Mouse (Mus musculus) heart, embryonic 15.5 days (tissue): ENCODE results near the gene Mafk. TPM values are rescaled to one million over a fixed set of nuclear protein-coding genes. Genes with fewer than 3 reads are reported as not detected.
"Not testable (repeated sequence)": the region's sequence is repeated elsewhere in the genome, so short reads cannot be mapped to it uniquely, and the experiment has no call there.

ENCODE experiments used
- ATAC-seq: fragments of 200-750 bp; cut with Nextera tagmentation; replicated peaks from 2 replicates; pipeline ENCODE4 v1.8.0; 2017; ENCODE audit warnings: low read depth, moderate TSS enrichment; ENCODE audit not compliant: insufficient number of reproducible peaks, insufficient read depth, low FRiP score
- H3K27ac ChIP-seq: fragments of 300-500 bp; sonication (generic); 2 replicates; pipeline ENCODE4 v1.5.1; 2015; ENCODE audit warnings: mild to moderate bottlenecking, inconsistent platforms
- H3K27me3 ChIP-seq: fragments of 300-500 bp; sonication (generic); 2 replicates; pipeline ENCODE4 v1.6.1; 2015; ENCODE audit warnings: inconsistent platforms
- H3K36me3 ChIP-seq: fragments of 300-500 bp; sonication (generic); 2 replicates; pipeline ENCODE4 v1.6.1; 2015; ENCODE audit warnings: mild to moderate bottlenecking, inconsistent platforms
- H3K4me1 ChIP-seq: fragments of 300-500 bp; sonication (generic); replicated peaks from 2 replicates; pipeline ENCODE4 v1.6.1; 2015; ENCODE audit warnings: inconsistent platforms
- H3K4me2 ChIP-seq: fragments of 300-500 bp; sonication (generic); 2 replicates; pipeline ENCODE4 v1.6.1; 2015; ENCODE audit warnings: inconsistent platforms, mild to moderate bottlenecking, moderate library complexity
- H3K4me3 ChIP-seq: fragments of 300-500 bp; sonication (generic); 2 replicates; pipeline ENCODE4 v1.5.1; 2015; ENCODE audit warnings: mild to moderate bottlenecking, inconsistent platforms
- H3K9ac ChIP-seq: fragments of 300-500 bp; sonication (generic); 2 replicates; pipeline ENCODE4 v1.6.1; 2015; ENCODE audit warnings: mild to moderate bottlenecking, inconsistent platforms
- H3K9me3 ChIP-seq: fragments of 300-500 bp; sonication (generic); replicated peaks from 2 replicates; pipeline ENCODE4 v1.6.1; 2016; ENCODE audit warnings: inconsistent platforms
- WGBS: fragments of 180-500 bp; shearing (Covaris S2); methylation state at CpG from one replicate; pipeline ENCODE4 v1.1.7; 2015; ENCODE audit warnings: mixed read lengths; 5-methylcytosine and 5-hydroxymethylcytosine counted together
- polyA plus RNA-seq: library from polyadenylated mRNA; unstranded; fragments of >200 nt; fragmentation: Nextera tagmentation; extraction: Ambion mirVana; gene quantifications from 2 replicates; pipeline ENCODE4 v1.2.1, GENCODE M21; 2015

The Mafk gene
- polyA plus RNA-seq, result 19.1 and 23.0 TPM in 2 replicates

- Histone ChIP-seq H3K4me1 (peaks cover 47% of the 10 kb centered on the region), H3K4me3 (peak within 1 kb of the TSS; percentile 75), H3K27ac (peak within 1 kb of the TSS; percentile 85), H3K9ac (peak within 1 kb of the TSS; percentile 79), H3K4me2 (peak within 1 kb of the TSS; percentile 97), H3K36me3 (no peaks in the 10 kb centered on the region), H3K27me3 (no peaks in the 10 kb centered on the region), H3K9me3 (no peaks in the 10 kb centered on the region)
- under 1% methylated on average over 92 of the region's 92 CpGs for WGBS
- peak; percentile 89 for ATAC-seq
These were observed at the start of gene Mafk for GRCm38 (mm10) chr5:139791227-139792158. Gene Mafk, plus strand, starts transcription at chr5:139791513.

- H3K4me2 ChIP-seq, H3K4me3 ChIP-seq, H3K27ac ChIP-seq, H3K9ac ChIP-seq, H3K9me3 ChIP-seq, H3K4me1 ChIP-seq, H3K27me3 ChIP-seq, H3K36me3 ChIP-seq, ATAC-seq: not testable (repeated sequence)
- 45% methylated on average over 3 of the region's 3 CpGs for WGBS
These were observed 48.7 kb upstream of the Mafk start for GRCm38 (mm10) chr5:139742640-139743039.

- Histone ChIP-seq H3K27ac (no peak overlapping the region), H3K4me1 (no peaks in the 10 kb centered on the region), H3K9ac (no peak overlapping the region), H3K36me3 (no peaks in the 10 kb centered on the region; the same call in 1 of the 2 replicates), H3K4me3 (no peak overlapping the region), H3K9me3 (no peaks in the 10 kb centered on the region), H3K27me3 (0 out of 2 replicates have a peak, but pooled peaks cover 5% of the 10 kb centered on the region), H3K4me2 (no peak overlapping the region)
- 6% methylated on average over 3 of the region's 3 CpGs for WGBS
- peak; percentile 69 for ATAC-seq
These were observed 45.5 kb upstream of the Mafk start for GRCm38 (mm10) chr5:139745771-139746170.

GRCm38 (mm10) chr5:139749413-139750125 is 41.7 kb upstream of the Mafk start:
- Histone ChIP-seq H3K4me1 (no peaks in the 10 kb centered on the region), H3K27ac (no peak overlapping the region), H3K9ac (no peak overlapping the region), H3K36me3 (peaks cover 17% of the 10 kb centered on the region), H3K4me3 (no peak overlapping the region), H3K9me3 (no peaks in the 10 kb centered on the region), H3K27me3 (0 out of 2 replicates have a peak, but pooled peaks cover 5% of the 10 kb centered on the region), H3K4me2 (no peak overlapping the region)
- WGBS, result 78% methylated on average over 16 of the region's 16 CpGs
- no peak for ATAC-seq

- H3K36me3 ChIP-seq, result peaks cover 24% of the 10 kb centered on the region
These were observed 40.8 kb upstream of the Mafk start for GRCm38 (mm10) chr5:139750535-139750934.

GRCm38 (mm10) chr5:139754753-139755152 is 36.6 kb upstream of the Mafk start:
- Histone ChIP-seq H3K36me3 (peaks cover 58% of the 10 kb centered on the region), H3K4me1 (no peaks in the 10 kb centered on the region), H3K27me3 (no peaks in the 10 kb centered on the region), H3K9ac (no peak overlapping the region), H3K9me3 (no peaks in the 10 kb centered on the region), H3K4me3 (no peak overlapping the region), H3K27ac (no peak overlapping the region), H3K4me2 (no peak overlapping the region)
- 36% methylated on average over 12 of the region's 12 CpGs for WGBS
- ATAC-seq, result no peak

More at GRCm38 (mm10) chr5:139750535-139750934, 40.8 kb upstream of the Mafk start:
- no peak overlapping the region for H3K4me2 ChIP-seq
- H3K4me3 ChIP-seq, result no peak overlapping the region
- no peaks in the 10 kb centered on the region for H3K4me1 ChIP-seq
- no peak overlapping the region for H3K27ac ChIP-seq
- H3K27me3 ChIP-seq, result no peaks in the 10 kb centered on the region
- no peaks in the 10 kb centered on the region for H3K9me3 ChIP-seq
- 0 out of 2 replicates have a peak, but pooled peaks have one; percentile 14 for ATAC-seq
- no peak overlapping the region for H3K9ac ChIP-seq

GRCm38 (mm10) chr5:139756135-139756534 is 35.2 kb upstream of the Mafk start:
- Histone ChIP-seq H3K36me3 (peaks cover 66% of the 10 kb centered on the region), H3K9ac (no peak overlapping the region), H3K27ac (no peak overlapping the region), H3K9me3 (no peaks in the 10 kb centered on the region), H3K27me3 (no peaks in the 10 kb centered on the region), H3K4me1 (no peaks in the 10 kb centered on the region), H3K4me2 (no peak overlapping the region), H3K4me3 (no peak overlapping the region)
- 85% methylated on average over 12 of the region's 12 CpGs for WGBS
- ATAC-seq, result no peak

GRCm38 (mm10) chr5:139756586-139756985 is 34.7 kb upstream of the Mafk start:
- H3K4me2 ChIP-seq, result no peak overlapping the region
- no peaks in the 10 kb centered on the region for H3K9me3 ChIP-seq
- no peak overlapping the region for H3K9ac ChIP-seq
- no peak overlapping the region for H3K4me3 ChIP-seq
- WGBS, result 95% methylated on average over 2 of the region's 2 CpGs
- H3K36me3 ChIP-seq, result peaks cover 66% of the 10 kb centered on the region
- H3K27me3 ChIP-seq, result no peaks in the 10 kb centered on the region
- ATAC-seq, result no peak
- H3K27ac ChIP-seq, result no peak overlapping the region
- H3K4me1 ChIP-seq, result no peaks in the 10 kb centered on the region

GRCm38 (mm10) chr5:139758096-139758495 is 33.2 kb upstream of the Mafk start:
- peaks cover 80% of the 10 kb centered on the region for H3K36me3 ChIP-seq

GRCm38 (mm10) chr5:139764296-139764695 is 27.0 kb upstream of the Mafk start:
- peaks cover 91% of the 10 kb centered on the region for H3K36me3 ChIP-seq
- H3K9me3 ChIP-seq, result no peaks in the 10 kb centered on the region
- 75% methylated on average over 11 of the region's 11 CpGs for WGBS
- no peak overlapping the region for H3K9ac ChIP-seq
- H3K27ac ChIP-seq, result no peak overlapping the region
- H3K27me3 ChIP-seq, result no peaks in the 10 kb centered on the region
- ATAC-seq, result no peak
- no peak overlapping the region for H3K4me2 ChIP-seq
- no peak overlapping the region for H3K4me3 ChIP-seq
- no peaks in the 10 kb centered on the region for H3K4me1 ChIP-seq

More at GRCm38 (mm10) chr5:139758096-139758495, 33.2 kb upstream of the Mafk start:
- Histone ChIP-seq H3K4me1 (no peaks in the 10 kb centered on the region), H3K4me3 (no peak overlapping the region), H3K27ac (no peak overlapping the region), H3K27me3 (no peaks in the 10 kb centered on the region), H3K4me2 (no peak overlapping the region), H3K9me3 (no peaks in the 10 kb centered on the region), H3K9ac (no peak overlapping the region)
- ATAC-seq, result no peak
- 78% methylated on average over 16 of the region's 16 CpGs for WGBS

- Histone ChIP-seq H3K27ac (no peak overlapping the region), H3K9ac (no peak overlapping the region), H3K4me1 (no peaks in the 10 kb centered on the region), H3K36me3 (peaks cover 89% of the 10 kb centered on the region), H3K9me3 (no peaks in the 10 kb centered on the region), H3K27me3 (no peaks in the 10 kb centered on the region), H3K4me2 (no peak overlapping the region), H3K4me3 (no peak overlapping the region)
- WGBS, result 89% methylated on average over 8 of the region's 8 CpGs
- ATAC-seq, result no peak
These were observed 23.1 kb upstream of the Mafk start for GRCm38 (mm10) chr5:139768216-139768615.
